Mouse (Mus musculus) mouse trophoblast stem cell (cell line): ENCODE measurements around the gene Lypd6b.

Source experiments
- in situ Hi-C, 2 experiments: fragments of 300-500 bp; cut with MseI, MboI; formaldehyde crosslinking; loops; 2 replicates in 1 of 2; 3 replicates in 1 of 2; pipeline ENCODE4 v1.15.1; 2025

Gene Lypd6b

DNA sequence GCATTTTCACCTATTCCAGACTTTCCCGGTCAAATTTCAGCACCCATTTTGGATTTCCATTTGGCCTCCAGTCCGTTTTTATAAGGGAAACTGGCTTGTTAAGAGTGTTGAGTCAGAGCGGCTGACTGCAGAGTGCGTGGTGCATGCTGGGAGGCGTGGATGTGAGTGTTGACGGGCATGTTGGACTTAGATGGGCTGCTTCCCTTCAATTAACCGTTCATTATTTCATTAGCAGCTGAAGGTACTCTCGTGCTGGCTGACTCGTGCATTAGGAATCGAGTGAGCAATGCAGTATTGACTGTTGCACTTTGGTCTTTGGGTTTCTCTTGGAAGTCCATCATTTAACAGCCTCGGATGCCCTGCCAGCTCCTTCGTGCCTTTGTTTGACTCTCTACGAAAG is 150.1 kb downstream of the Lypd6b start:
- in situ Hi-C loops, result no loop called here

DNA sequence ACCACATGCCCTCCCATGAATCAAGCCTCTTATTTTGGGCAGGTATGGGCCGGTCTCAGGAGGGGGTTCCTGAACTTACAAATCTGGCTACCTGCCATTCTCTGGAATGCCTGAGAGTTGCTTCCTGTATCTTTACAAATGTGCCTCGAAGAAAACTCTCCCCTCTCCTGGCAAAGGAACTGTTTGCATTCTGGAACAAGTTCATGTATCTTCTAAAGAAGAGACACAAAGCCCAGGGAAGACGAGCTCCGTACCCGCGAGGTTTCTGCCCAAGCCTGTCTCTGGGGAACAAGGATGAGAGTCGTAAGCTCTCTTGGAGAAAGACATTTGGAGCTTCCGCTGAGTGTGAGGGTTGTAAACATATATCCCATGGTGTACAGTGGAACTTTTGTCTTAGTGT is 150.8 kb downstream of the Lypd6b start:
- in situ Hi-C loops, result no loop called here

DNA sequence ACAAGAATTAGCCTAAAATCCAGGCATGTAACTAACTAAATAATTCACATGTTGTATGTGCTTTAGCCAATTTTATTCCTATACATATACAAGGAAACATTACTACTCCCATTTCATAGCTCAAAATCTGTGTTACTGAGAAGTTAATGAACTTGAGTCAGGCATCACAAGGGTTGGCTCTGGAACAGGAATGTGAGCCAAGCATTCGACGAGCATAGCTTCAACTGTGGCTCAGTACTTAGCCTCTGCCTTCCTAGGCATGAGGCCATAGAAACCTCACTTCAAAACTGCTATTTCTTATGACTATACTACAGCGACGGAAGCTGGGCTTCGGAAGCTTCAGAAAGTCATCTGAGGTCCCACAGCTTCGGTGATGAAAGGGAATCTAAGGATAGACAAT is 152.9 kb downstream of the Lypd6b start:
- in situ Hi-C loops, result no loop called here

DNA sequence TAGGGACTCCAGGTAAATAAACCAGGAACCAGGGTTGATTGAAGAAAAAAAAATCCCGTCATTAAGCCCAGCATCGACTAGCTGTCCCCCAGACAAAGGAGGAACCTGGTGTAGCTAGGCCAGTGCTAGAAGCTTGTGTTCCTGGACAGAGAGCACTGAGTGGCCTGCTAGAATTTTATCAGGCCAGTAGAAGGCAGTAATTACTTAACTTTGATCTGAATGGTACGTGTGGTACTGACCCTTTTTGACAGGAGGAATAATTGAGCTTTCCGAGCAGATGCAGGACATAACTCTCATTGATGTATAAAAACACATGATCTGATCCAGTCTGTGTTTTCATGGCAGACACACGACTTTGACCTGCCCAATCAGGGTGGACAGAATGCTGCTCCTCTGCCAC is 154.6 kb downstream of the Lypd6b start:
- in situ Hi-C loops, result no loop called here

DNA sequence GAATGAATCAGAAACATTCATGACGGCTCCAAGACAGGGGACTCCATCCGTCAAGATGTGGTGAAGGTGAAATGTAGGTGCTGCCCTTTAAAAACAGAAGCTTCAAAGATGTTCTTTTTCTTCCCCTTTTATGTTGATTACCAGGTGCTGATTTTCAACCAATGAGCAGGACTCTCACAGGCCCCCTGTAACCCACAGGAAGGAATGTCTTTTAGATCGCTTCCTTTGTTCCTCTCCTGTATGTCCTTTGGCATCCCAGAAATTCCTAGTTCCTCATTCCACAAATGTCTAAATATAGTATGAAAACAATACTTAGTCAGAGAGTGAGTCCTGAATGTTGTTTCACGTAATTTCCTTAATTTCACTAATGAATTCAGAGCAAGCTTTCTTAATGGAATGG is 164.2 kb downstream of the Lypd6b start:
- in situ Hi-C loops, result loop anchor here (25.0 kb wide), 1 partner anchor 311 kb away; no protein-coding TSS in a partner anchor

DNA sequence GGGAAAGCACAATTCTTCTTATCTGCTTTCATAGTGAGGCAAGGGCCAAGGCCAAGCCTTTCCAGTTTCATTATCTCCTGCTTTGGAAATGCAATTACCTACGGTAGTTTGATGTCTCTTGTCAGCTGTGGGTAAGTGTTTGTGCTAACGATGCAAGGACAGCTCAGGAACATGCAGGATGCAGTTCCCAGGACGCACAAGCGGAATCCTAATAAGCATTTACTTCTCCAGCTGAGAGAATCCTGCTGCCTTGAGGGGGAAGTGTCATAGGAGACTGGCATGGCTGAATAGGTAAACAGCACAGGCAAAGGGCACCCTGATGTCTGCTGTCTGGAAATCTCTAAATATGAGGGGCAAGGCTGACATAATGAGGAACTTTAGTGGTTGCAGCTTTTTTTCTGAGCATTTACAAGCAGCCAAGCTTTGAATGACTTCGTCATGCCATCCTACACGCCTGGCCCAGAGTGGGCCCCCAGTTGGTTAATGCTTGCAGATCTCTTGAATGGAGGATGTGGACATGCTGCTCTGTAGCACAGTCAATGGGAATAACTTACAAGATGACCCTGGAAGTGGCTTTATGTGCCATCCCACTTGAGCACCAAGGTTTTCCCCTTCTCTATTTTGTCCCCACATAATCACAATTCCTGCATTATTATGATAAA is 165.3 kb downstream of the Lypd6b start:
- in situ Hi-C loops, result loop anchor here (25.0 kb wide), 1 partner anchor 310 kb away; no protein-coding TSS in a partner anchor

DNA sequence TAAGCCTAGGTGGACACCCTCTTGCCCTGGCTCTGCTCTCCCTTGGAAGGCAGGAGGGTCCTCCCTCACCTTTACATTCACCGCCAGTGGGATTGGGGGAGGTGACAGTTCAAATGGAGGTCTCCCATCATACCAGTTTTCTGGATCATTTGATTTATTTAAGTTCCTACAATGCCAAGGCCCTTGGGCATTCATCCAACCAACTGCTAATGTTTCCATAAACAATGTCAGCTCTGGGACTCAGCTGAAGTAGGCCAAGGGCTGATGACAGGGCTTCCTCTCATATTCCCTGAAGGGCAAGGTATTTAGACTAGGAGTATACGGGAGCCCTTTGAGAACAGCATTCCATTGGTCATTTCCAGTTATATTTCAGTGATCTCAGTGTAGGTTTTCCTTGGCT is 170.0 kb downstream of the Lypd6b start:
- in situ Hi-C loops, result loop anchor here (25.0 kb wide), 1 partner anchor 305 kb away; no protein-coding TSS in a partner anchor

DNA sequence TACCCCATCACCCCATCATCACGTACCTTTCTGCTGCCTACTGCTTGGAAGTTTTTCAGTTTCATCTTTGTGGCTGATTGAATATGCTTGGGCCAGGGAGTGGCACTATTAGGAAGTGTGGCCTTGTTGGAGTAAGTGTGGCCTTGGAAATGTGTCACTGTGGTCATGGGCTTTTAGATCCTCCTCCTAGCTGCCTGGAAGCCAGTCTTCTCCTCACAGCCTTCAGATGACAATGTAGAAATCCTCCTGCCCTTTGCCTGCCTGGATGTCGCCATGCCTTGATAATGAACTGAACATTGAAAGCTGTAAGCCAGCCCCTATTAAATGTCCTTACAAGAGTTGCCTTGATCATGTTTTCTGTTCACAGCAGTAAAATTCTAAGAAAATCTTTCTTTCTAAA is 174.5 kb downstream of the Lypd6b start:
- in situ Hi-C loops, result loop anchor here (25.0 kb wide), 1 partner anchor 300 kb away; no protein-coding TSS in a partner anchor

DNA sequence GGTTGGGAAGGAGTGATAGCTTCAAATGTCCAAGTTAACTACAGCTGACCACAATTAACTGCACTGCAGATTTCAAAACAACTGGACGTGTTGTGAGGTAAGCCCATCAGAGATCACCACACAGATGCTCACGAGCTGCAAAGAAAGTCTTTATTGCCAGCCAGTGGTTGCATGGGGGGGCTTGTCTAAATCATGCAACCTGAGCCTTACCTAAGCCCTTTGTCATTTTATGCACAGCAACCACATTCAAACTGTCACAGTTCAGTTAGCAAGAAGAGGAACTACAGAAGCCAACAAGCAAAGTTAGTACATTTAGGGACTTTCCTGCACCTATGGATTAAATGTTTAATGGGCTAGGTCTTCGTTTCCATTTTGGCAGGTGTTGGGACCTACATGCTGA is 177.4 kb downstream of the Lypd6b start:
- in situ Hi-C loops, result loop anchor here (25.0 kb wide), 1 partner anchor 297 kb away; no protein-coding TSS in a partner anchor

DNA sequence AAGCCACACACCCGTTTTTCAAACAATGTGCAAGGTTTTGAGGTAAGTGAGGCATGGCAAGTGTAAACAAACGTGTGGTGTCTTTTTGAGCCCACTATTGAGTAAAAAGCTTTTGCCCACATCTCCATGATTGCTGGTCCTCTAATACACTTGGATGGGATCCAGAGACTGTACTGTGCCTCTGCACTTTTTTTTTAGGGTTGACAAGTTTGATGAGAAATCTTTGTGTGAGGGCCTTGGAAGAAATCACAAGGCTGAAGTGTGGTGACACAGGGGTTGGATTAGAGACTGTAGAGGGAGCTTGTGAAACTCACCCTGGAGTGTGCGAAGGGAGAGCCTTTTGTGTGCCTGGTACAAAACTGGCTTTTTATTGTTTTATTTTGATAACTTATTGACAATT is 180.3 kb downstream of the Lypd6b start:
- in situ Hi-C loops, result loop anchor here (25.0 kb wide), 1 partner anchor 295 kb away; no protein-coding TSS in a partner anchor

DNA sequence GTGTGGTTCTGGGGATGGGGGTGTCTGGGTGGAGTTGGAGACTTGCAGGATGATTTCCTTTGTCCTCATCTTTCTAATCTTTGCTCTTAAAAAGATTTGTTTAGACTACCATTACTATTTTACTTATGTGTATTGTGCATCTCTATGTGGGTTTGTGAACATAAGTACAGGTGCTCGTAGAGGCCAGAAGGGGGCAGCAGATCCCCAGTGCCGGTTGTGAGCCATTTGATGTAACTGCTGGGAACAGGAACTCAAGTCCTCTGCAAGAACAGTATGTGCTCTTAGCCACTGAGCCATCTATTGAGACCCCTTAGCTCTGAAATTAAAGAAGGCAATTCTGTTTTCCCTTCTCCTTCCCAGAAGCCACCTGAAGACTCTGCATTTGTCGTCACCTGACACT is 183.5 kb downstream of the Lypd6b start:
- in situ Hi-C loops, result loop anchor here (25.0 kb wide), 1 partner anchor 291 kb away; no protein-coding TSS in a partner anchor

DNA sequence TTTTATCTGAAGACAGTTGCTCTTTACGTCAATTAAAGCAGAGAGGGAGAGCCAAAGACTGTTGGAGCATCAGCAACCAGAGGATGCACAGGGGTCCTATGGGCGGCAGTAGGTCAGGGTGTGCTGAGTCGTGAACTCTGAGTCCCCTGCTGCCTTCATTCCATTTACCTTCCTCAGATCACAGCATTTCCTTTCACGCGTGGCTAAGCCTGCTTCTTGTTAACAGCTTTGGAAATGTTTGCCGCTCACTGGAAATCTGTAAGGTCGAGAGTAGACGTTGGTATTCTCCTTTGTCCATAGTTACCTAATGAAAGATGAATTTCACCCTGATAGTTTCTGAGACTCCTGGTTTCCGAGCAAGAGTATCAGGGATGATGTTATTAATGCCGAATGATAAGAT is 191.1 kb downstream of the Lypd6b start:
- in situ Hi-C loops, result no loop called here

DNA sequence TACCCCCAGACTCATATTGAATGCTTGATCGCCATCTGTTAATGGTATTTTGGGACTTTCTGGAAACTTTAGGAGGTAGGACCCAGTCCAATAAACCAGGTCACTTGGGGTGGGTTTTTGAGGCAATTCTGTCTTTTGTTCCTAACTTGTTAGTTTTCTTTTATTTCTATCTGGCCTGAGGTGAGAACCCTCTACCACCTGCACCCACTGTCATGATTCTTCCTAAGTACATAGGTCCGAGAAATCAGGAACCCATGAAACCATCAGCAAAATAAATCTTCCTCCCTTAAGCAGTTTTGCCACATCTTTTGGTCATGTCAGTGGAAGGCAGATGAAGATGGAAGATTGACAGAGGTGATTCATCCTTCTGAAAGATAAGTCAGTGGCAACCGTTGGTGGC is 192.5 kb downstream of the Lypd6b start:
- in situ Hi-C loops, result no loop called here

DNA sequence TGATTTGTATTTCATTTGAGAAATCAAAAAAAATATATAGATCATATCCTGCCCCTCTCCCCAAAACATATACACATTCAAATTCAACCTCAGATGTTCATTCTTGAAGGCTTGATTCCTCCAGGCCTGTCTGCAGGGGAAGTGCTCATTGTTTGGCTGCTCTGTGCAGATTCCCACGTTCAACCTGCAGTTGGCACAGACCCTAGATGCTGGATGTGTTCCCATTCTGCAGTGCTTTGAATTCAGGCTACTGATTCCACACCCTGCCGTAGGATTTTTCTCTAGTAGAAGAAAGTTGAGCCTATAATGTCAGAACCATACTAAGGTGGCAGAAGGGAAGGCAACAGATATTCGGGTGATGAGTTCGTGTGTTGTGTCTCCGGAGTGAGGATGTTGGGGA is 195.5 kb downstream of the Lypd6b start:
- in situ Hi-C loops, result no loop called here

DNA sequence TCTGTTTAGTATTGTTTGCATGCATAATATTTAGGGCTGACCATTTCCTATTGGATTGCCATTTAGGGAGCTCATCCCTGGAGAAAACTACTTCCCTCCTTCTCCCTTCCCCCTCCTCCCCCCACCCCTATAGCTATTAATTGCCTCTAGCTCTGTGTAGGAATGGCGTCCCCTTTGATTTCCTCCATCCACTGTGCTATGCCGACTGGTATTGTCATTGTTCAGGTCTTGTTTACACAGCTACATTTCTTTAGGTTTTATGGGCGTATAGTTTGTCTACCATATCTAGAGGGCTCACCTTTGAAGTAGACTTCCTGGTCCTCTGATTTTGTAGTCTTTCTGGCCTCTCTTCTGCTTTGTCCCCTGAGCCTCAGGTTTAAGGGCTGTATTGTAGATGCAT is 197.3 kb downstream of the Lypd6b start:
- in situ Hi-C loops, result no loop called here

DNA sequence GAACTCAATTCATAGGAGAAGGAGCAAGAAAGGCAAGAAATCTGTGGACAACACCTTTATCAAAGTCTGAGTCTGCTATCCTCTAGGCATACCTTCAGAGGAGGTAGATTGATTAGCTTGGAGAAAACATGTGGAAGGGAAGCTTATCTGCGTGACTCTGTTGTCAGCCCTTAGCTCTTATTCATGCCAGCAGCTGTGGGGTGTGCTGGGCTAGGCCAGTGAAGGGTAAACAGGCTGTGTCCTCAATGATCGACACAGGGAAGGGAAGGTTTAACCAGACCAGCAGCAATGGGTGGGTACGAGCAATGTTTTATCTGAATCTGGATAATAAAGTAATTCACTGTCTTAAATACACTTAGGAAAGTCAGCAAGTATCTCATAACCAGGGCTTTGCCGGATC is 208.4 kb downstream of the Lypd6b start:
- in situ Hi-C loops, result no loop called here

DNA sequence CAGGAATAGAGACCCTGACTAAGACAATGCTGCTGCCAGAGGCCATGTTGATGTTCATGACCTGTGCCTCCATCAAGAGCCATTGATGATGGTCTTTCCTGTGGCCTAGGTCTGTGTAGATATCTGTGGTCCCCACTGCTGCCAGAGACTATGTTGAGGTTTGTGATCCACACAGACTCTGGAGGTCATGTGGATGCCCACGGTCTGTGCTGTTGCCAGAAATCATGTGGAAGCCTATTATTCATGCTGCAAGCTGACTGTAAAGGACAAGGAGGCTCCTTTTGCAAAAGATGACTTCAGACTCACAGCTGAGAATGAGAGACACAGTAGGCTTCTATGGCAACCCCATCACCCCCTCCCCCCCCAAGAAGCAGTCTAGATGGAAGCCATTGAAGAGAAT is 209.7 kb downstream of the Lypd6b start:
- in situ Hi-C loops, result no loop called here
